Mouse (Mus musculus) liver, postnatal 0 days (tissue): Measurements from ENCODE around the gene Lexm. TPM values are rescaled to one million over a fixed set of nuclear protein-coding genes. Genes with fewer than 3 reads are reported as not detected.

Experiments used
- ATAC-seq: fragments of 200-750 bp; cut with Nextera tagmentation; 2 replicates; pipeline ENCODE4 v1.8.0; 2017; ENCODE audit warnings: mild to moderate bottlenecking, moderate library complexity
- DNase-seq: peaks from one replicate; pipeline ENCODE4 v3.0.0-alpha.2; 2016
- H3K27ac ChIP-seq: fragments of 300-500 bp; sonication (generic); 2 replicates; pipeline ENCODE4 v1.5.1; 2014; ENCODE audit warnings: antibody characterized with exemption, moderate library complexity, mild to moderate bottlenecking, low read depth
- H3K27me3 ChIP-seq: fragments of 300-500 bp; sonication (generic); 2 replicates; pipeline ENCODE4 v1.6.1; 2014; ENCODE audit warnings: low read length, control low read depth, mixed read lengths; ENCODE audit not compliant: insufficient read depth
- H3K36me3 ChIP-seq: fragments of 300-500 bp; sonication (generic); replicated peaks from 2 replicates; pipeline ENCODE4 v1.6.1; 2014; ENCODE audit warnings: mild to moderate bottlenecking, control low read depth, low read length, moderate library complexity, mixed read lengths; ENCODE audit not compliant: insufficient read depth
- H3K4me1 ChIP-seq: fragments of 300-500 bp; sonication (generic); 2 replicates; pipeline ENCODE4 v1.6.1; 2014; ENCODE audit warnings: antibody characterized with exemption, mild to moderate bottlenecking, control low read depth; ENCODE audit not compliant: insufficient read depth
- H3K4me2 ChIP-seq: fragments of 300-500 bp; sonication (generic); 2 replicates; pipeline ENCODE4 v1.6.1; 2014; ENCODE audit warnings: low read depth, mild to moderate bottlenecking, low read length, moderate library complexity, mixed read lengths
- H3K4me3 ChIP-seq: fragments of 300-500 bp; sonication (generic); 2 replicates; pipeline ENCODE4 v1.5.1; 2014; ENCODE audit warnings: low read depth, low read length
- H3K9ac ChIP-seq: fragments of 300-500 bp; sonication (generic); replicated peaks from 2 replicates; pipeline ENCODE4 v1.6.1; 2014; ENCODE audit warnings: mild to moderate bottlenecking, moderate library complexity
- H3K9me3 ChIP-seq: fragments of 300-500 bp; sonication (generic); 2 replicates; pipeline ENCODE4 v1.6.1; 2016; ENCODE audit warnings: mild to moderate bottlenecking, control low read depth, low read length, mixed read lengths
- CTCF ChIP-seq: sonication (generic); IDR thresholded peaks from 2 replicates; pipeline ENCODE4 v1.5.1; 2016; ENCODE audit warnings: antibody characterized with exemption, low read depth
- EP300 ChIP-seq: IDR thresholded peaks from 2 replicates; pipeline ENCODE4 v1.6.1; 2016; ENCODE audit warnings: antibody characterized with exemption, low read depth, mild to moderate bottlenecking
- WGBS: fragments of 180-500 bp; shearing (Covaris S2); extraction: QIAGEN DNeasy Blood & Tissue Kit; methylation state at CpG from one replicate; pipeline ENCODE4 v1.1.7; 2014; ENCODE audit not compliant: insufficient replicate concordance; 5-methylcytosine and 5-hydroxymethylcytosine counted together
- polyA plus RNA-seq: library from polyadenylated mRNA; unstranded; fragments of >200 nt; fragmentation: Nextera tagmentation; extraction: Ambion mirVana; gene quantifications from 2 replicates; pipeline ENCODE4 v1.2.1, GENCODE M21; 2015

Gene Lexm
- polyA plus RNA-seq, 1 experiment from 2014 or later: not detected

DNA sequence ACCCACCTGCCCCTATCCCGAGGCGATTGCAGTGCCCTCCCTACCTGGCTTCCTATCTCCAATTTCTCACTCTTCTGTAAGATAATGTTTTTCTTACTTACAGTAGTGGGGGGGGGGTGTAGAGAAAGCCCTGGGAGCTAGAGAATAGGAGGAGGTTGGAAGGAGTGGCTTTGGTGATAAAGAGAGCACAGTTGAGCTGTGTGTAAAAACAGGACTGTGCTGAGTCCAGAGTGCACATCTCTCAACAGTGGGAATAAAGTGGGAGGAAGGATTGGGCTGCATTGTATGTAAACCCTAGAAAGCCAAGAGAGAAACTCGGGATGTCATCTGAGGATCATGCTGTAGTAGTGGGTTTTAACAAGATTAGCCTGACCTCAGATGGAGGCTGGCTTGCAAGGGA, 68.9 kb downstream of the Lexm start:
- 58% methylated on average over 3 of the region's 3 CpGs for WGBS
- ATAC-seq (no peak), DNase-seq (no peak)
- TF ChIP-seq EP300 (no peak), CTCF (no peak)
- Histone ChIP-seq H3K27ac (no peak overlapping the region), H3K9ac (no peak overlapping the region), H3K4me3 (no peak overlapping the region), H3K4me2 (no peak overlapping the region), H3K4me1 (peaks cover 10% of the 10 kb centered on the region), H3K36me3 (no peaks in the 10 kb centered on the region), H3K9me3 (no peaks in the 10 kb centered on the region), H3K27me3 (no peaks in the 10 kb centered on the region)

DNA sequence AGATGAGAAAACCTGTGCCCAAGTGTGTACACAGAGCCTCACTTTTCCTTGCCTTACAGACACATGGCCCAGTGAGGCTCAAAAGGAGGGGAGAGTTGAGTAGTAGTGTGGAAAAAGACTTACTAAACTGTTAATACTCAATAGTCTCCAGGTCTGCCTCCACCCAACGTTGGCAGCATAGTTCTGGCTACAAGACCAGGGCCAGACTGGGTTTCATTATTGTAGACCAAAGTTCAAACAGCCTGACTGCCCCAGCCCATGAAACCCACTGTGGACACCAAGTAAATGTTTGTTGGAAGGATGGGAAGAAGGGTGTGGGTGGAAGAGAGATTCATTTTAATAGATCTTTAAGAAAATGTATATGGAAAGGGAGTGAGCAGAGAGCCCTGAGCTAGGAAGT, 70.1 kb downstream of the Lexm start:
- no peak for ATAC-seq
- Histone ChIP-seq H3K4me2 (no peak overlapping the region), H3K9me3 (no peaks in the 10 kb centered on the region), H3K27ac (no peak overlapping the region), H3K36me3 (no peaks in the 10 kb centered on the region), H3K4me3 (no peak overlapping the region), H3K9ac (no peak overlapping the region), H3K27me3 (no peaks in the 10 kb centered on the region), H3K4me1 (peaks cover 10% of the 10 kb centered on the region)
- TF ChIP-seq CTCF (no peak), EP300 (no peak)
- 52% methylated on average over 1 of the region's 1 CpGs for WGBS
- DNase-seq: no peak

GRCm38 (mm10) chr4:106545817-106546373, 71.1 kb downstream of the Lexm start:
- TF ChIP-seq CTCF (no peak), EP300 (no peak)
- DNase-seq: no peak
- H3K4me1 ChIP-seq: peaks cover 6% of the 10 kb centered on the region
- no peaks in the 10 kb centered on the region for H3K36me3 ChIP-seq
- no peak overlapping the region for H3K4me2 ChIP-seq
- ATAC-seq: no peak
- no peak overlapping the region for H3K4me3 ChIP-seq
- H3K9ac ChIP-seq: no peak overlapping the region; the same call in 1 of the 2 replicates
- no peak overlapping the region for H3K27ac ChIP-seq
- no peaks in the 10 kb centered on the region for H3K27me3 ChIP-seq
- H3K9me3 ChIP-seq: no peaks in the 10 kb centered on the region
- 53% methylated on average over 8 of the region's 8 CpGs for WGBS

DNA sequence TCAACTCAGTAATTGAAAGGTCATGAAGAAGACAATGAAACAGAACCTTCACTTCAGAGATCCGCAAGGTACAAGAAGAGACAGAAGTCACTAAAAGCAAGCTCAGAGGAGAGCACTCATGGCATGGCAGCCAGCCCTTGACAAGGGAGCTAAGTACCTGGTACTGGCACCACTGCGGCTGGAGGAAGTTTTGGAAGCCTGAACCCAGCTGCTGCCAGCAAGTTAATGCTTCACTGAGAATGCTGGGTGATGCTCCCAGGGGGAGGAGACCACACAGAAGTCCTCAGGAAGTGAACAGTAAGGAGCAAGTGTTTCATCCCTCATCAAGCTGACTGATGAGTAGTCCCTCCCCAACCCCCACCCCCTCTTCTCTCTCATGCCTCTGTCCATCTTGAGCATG, 74.8 kb downstream of the Lexm start:
- H3K27ac ChIP-seq: no peak overlapping the region
- DNase-seq (no peak), ATAC-seq (no peak)
- H3K9ac ChIP-seq: no peak overlapping the region
- TF ChIP-seq EP300 (no peak), CTCF (no peak)
- WGBS: 65% methylated on average over 2 of the region's 2 CpGs
- no peaks in the 10 kb centered on the region for H3K36me3 ChIP-seq
- peaks cover 5% of the 10 kb centered on the region for H3K4me1 ChIP-seq
- H3K4me2 ChIP-seq: no peak overlapping the region
- no peaks in the 10 kb centered on the region for H3K9me3 ChIP-seq
- no peak overlapping the region for H3K4me3 ChIP-seq
- H3K27me3 ChIP-seq: no peaks in the 10 kb centered on the region

DNA sequence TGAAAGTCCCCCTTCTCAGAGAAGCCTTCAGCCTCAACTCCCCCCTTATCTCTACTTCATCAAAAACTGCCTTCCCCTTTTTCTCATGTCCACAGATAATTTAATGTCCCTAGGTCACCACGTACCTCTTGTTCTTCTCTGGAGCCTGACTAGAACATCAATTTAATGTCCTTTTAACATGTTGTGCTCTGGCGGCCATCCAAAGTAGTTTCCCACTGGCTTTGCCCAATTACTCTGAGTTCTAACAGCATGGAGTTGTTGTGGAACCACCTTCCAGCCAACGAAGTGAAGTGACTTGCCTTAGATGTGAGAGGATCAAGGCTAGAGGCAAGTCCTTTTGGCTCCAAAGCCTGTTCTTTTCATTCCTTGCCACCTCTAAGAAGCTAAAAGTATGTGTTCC, 75.5 kb downstream of the Lexm start:
- Histone ChIP-seq H3K27me3 (no peaks in the 10 kb centered on the region), H3K9ac (no peak overlapping the region), H3K4me3 (no peak overlapping the region), H3K36me3 (no peaks in the 10 kb centered on the region), H3K4me2 (no peak overlapping the region), H3K4me1 (peaks cover 5% of the 10 kb centered on the region; the same call in 1 of the 2 replicates), H3K27ac (no peak overlapping the region), H3K9me3 (no peaks in the 10 kb centered on the region)
- 51% methylated on average over 3 of the region's 3 CpGs for WGBS
- TF ChIP-seq CTCF (no peak), EP300 (no peak)
- ATAC-seq: no peak
- no peak for DNase-seq

Other genes with a start within 250 kb of the Lexm start
- gene Pcsk9, start 152.9 kb downstream of the Lexm start, polyA plus RNA-seq: 9.0 and 9.8 TPM in 2 replicates
- not detected in 2 replicates for gene Bsnd, start 125.0 kb downstream of the Lexm start, polyA plus RNA-seq
- gene Dhcr24, start 56.2 kb downstream of the Lexm start, polyA plus RNA-seq: 13.6 and 17.1 TPM in 2 replicates
- not detected in 2 replicates for gene Ttc22, start 5.2 kb upstream of the Lexm start, polyA plus RNA-seq
- gene Pars2, start 33.8 kb upstream of the Lexm start, polyA plus RNA-seq: 3.9 and 4.3 TPM in 2 replicates
- 18.3 and 19.5 TPM in 2 replicates for gene Ttc4, start 61.7 kb upstream of the Lexm start, polyA plus RNA-seq
- gene Mroh7, start 113.7 kb upstream of the Lexm start, polyA plus RNA-seq: 0.07 and 0.08 TPM in 2 replicates
- gene Fam151a, start 116.6 kb upstream of the Lexm start, polyA plus RNA-seq: 0.07 TPM in 1 of 2 replicates, not detected in the other
- gene Acot11, start 187.8 kb upstream of the Lexm start, polyA plus RNA-seq: 0.72 and 2.1 TPM in 2 replicates